Mouse (Mus musculus) embryonic stem cell, embryonic (primary cell): ENCODE results near the gene Trp53tg5.

ENCODE experiments used
- CTCF ChIA-PET, 4 experiments: fragments of 300-600 bp in 2 of 4; fragments of 350-600 bp in 2 of 4; sonication (Branson Sonifier 250); formaldehyde crosslinking; loops; one replicate each; lab custom pipeline; 2022; ENCODE audit warnings: inconsistent platforms in 2 of 4; lab: Charles Lee
- POLR2A ChIA-PET, 4 experiments: fragments of 300-600 bp in 2 of 4; fragments of 350-600 bp in 2 of 4; sonication (Branson Sonifier 250); formaldehyde crosslinking; loops; one replicate each; lab custom pipeline; 2022; ENCODE audit warnings: antibody characterized with exemption in 4 of 4, inconsistent platforms in 1 of 4; lab: Charles Lee

Trp53tg5 gene

DNA sequence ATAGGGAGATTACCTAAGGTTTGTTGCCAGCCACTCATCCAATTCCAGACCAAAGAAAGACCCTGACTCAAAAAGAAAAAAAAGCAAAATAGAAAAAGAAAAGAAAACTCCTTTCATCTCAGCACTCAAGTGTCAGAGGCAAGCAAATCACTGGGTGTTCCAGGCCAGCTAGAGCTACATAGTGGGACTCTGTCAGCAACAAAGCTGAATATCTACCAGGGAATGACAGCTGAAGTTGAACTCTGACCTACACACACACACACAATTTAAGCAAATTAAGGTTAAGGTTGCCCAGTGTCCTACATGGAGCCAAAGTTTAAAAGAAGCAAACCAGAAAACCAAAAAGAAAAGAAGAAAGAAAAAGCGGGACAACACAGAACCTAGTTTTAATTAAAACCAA is 25.4 kb downstream of the Trp53tg5 start:
- CTCF ChIA-PET = no interaction called here
- POLR2A ChIA-PET = interaction anchor here in 2 of 4 experiments (0.6 to 36.5 kb wide), 7 partner anchors 8 to 62 kb away, joined by 3 to 985 read pairs (median 4); partner anchors contain the start of genes Gm20458 (in 2 of the 2) and Sys1 (in 1 of the 2)

DNA sequence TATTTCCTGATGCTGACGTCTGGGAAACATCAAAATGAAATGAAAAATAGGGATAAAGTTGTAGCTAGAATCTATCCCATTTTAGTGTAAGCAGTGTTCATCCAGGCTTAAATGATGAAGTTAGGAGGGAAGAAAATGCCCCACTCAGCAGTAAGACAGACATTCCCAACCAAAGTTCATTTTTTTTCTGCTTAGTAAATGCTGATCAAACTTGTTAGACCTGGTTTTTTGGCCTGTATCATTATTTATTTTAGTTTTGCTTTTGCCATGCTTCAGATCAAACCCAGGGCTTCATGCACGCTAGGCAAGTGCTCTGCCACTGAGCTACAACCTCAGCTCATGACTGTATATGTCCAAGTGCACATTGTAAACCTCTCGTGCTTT is 27.4 kb downstream of the Trp53tg5 start:
- ChIA-PET POLR2A (interaction anchor here (0.6 to 36.5 kb wide), 12 partner anchors 8 to 376 kb away, joined by 3 to 985 read pairs (median 62); partner anchors contain the start of genes Gm20458 (in 3 of the 4), Sys1 (in 3 of the 4), Acot8 (in 1 of the 4) and Zswim1 (in 1 of the 4)), CTCF (interaction anchor here in 2 of 4 experiments (1.2 to 1.9 kb wide), 4 partner anchors 15 to 29 kb away, joined by 4 to 12 read pairs (median 7); partner anchors contain the start of gene Gm20458 (in 1 of the 2))

DNA sequence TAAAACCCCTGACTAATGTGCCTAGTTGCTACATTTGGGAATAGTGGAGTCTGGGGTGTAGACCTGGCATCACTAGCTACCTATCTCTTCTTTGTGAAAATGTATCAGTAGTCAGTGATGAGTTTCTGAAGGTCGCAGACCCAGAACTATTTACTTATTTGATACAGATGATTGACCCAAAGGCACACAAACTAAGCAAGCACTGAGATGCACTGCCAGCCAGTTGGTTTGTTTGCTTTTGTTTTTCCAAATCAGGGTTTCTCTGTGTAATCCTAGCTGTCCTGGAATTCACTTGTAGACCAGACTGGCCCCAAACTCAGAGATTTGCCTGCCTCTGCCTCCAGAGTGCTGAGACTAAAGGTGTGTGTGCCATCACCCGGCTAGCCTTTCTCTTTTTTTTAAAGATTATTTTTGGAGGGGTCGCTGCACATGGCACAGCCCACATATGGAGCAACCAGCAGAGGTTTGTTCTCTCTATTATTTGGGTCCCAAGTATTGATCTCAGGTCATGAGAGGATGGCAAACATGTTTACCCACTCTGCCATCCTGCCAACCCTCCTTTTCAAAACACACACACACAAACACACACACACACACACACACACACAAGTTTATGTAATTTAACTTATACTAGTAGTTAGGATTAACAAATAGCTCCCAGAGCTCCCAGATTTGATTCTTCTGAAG is 28.0 kb downstream of the Trp53tg5 start:
- POLR2A ChIA-PET = interaction anchor here (0.5 to 36.5 kb wide), 27 partner anchors 8 to 597 kb away, joined by 3 to 985 read pairs (median 5); partner anchors contain the start of genes Gm20458 (in 3 of the 4), Sys1 (in 3 of the 4), Acot8 (in 1 of the 4) and Slpi (in 1 of the 4)
- CTCF ChIA-PET = interaction anchor here in 3 of 4 experiments (0.5 to 3.0 kb wide), 7 partner anchors 15 to 28 kb away, joined by 4 to 12 read pairs (median 6); partner anchors contain the start of gene Gm20458 (in 1 of the 3)

DNA sequence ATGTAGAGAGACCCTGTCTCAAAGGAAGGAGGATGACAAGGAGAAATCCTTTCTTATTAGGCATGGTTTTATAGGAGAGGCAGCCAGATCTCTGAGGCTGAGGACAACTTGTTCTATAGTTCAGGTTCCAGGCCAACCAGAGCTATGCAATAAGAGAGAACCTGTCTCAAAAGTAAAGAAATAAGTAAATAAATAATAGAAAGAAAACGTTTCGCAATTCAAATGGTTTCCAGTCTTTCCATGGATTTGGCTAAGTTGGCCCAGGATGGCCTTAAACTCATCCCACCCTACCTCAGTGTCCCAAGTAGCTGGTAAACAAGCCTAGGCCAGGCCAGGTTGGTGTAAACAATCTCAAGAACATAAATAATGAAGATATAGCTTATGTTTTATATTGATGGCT is 28.8 kb downstream of the Trp53tg5 start:
- ChIA-PET POLR2A (interaction anchor here in 3 of 4 experiments (0.5 to 36.5 kb wide), 25 partner anchors 9 to 598 kb away, joined by 3 to 985 read pairs (median 8); partner anchors contain the start of genes Gm20458 (in 3 of the 3), Sys1 (in 3 of the 3), Pigt (in 1 of the 3) and Slpi (in 1 of the 3)), CTCF (interaction anchor here in 3 of 4 experiments (0.5 to 3.0 kb wide), 9 partner anchors 12 to 55 kb away, joined by 3 to 12 read pairs (median 6); partner anchors contain the start of genes Gm20458 (in 1 of the 3), Slpi (in 1 of the 3) and Sys1 (in 1 of the 3))

DNA sequence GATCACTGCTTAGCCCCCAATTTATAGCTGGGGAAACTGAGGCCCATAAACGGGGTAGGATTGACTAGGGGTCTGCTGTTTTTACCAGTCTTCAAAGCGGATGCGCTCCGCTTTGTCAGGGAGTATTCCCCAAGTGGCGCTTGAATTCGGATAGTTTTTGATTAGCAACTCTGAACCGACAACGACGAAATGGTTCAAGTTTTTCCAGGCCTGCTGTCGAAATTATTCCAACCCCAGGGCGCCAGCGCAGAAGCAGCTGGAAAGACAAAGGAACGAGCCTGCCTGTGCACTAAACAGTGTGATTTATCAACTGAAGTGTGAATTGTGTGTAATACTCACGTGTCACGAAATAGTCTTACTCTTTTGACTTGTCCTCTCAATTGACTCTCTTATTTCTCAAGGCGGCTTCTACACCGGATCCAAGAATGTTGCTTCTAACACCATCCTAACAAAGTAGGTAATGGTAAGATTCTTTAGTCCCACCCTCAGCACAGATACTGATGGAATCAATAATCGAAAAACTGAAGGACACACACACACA is 30.0 kb downstream of the Trp53tg5 start, which contains the start of gene Sdc4:
Gene Sdc4, minus strand, starts transcription at position 428 of the 541 bp plus-strand sequence.
- POLR2A ChIA-PET = interaction anchor here (0.6 to 36.5 kb wide), 98 partner anchors 8 to 1386 kb away, joined by 3 to 985 read pairs (median 5); partner anchors contain the start of genes Gm20458 (in 4 of the 4), Sys1 (in 4 of the 4), Matn4 (in 2 of the 4) and Pigt (in 2 of the 4)
- CTCF ChIA-PET = interaction anchor here (0.5 to 3.0 kb wide), 21 partner anchors 10 to 515 kb away, joined by 3 to 11 read pairs (median 4); partner anchors contain the start of genes Sys1 (in 3 of the 4), Gm20458 (in 2 of the 4), Matn4 (in 1 of the 4) and Slpi (in 1 of the 4)

DNA sequence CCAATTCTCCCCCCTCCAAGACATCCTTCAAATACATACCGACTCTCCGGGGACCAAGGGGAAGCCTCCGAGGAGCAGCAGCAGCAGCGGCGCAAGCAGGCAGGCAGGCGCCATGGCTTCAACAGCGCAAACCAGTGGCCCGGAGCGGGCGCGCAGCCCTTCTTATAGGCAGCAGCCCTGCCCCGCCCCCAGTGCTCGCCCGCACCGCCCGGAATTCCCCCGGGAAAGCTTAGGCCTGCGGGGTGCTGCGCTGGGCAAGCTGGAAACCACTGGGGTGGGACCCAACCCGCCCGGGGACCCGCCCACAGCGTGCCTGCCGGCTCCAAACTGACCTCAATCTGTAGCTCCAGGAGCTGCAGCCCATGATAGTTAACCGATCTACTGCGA is 30.5 kb downstream of the Trp53tg5 start:
- ChIA-PET POLR2A (interaction anchor here (0.5 to 36.5 kb wide), 97 partner anchors 9 to 1446 kb away, joined by 3 to 985 read pairs (median 5); partner anchors contain the start of genes Gm20458 (in 4 of the 4), Sys1 (in 4 of the 4), Matn4 (in 2 of the 4) and Pigt (in 2 of the 4)), CTCF (interaction anchor here (0.6 to 3.0 kb wide), 19 partner anchors 10 to 56 kb away, joined by 3 to 11 read pairs (median 4); partner anchors contain the start of genes Gm20458 (in 2 of the 4), Sys1 (in 2 of the 4), Matn4 (in 1 of the 4) and Slpi (in 1 of the 4))

DNA sequence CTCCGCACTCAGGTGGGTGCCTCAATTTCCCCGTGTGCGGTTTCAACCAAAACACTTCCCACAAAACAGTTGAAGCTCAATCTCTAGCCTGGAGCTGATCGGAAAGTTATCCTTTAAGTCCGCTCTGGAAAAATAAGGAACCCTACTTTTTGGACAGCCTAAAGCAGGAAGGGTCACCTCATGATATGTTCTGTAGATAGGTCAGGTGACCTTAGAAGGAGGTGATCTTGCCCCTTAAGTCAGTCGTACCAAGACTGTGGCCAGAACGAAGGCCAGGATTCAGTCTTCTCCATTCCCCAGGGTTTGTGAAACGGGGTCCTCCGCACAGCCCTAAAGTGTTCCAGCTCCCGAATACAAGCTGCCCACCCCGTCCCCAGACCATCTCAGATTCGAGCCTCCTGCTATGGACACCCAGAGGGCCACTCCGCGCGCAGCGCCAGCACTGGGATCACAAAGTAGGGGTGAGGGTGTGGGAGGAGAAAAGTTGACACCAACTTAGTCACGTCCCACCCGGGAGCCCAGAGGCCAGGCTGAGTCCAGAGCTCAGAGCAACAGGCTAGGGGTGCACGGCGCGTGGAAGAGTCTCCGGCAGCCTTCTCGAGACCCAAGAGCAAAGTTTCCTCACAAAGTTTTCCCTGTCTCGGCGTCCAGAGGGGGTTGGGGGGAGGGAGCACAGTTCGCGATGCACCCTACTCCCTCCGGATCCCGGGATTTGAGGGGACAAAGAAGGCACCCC is 31.0 kb downstream of the Trp53tg5 start:
- POLR2A ChIA-PET = interaction anchor here (0.5 to 36.5 kb wide), 69 partner anchors 9 to 1447 kb away, joined by 3 to 985 read pairs (median 6); partner anchors contain the start of genes Sys1 (in 4 of the 4), Gm20458 (in 3 of the 4), Matn4 (in 2 of the 4) and Acot8 (in 1 of the 4)

DNA sequence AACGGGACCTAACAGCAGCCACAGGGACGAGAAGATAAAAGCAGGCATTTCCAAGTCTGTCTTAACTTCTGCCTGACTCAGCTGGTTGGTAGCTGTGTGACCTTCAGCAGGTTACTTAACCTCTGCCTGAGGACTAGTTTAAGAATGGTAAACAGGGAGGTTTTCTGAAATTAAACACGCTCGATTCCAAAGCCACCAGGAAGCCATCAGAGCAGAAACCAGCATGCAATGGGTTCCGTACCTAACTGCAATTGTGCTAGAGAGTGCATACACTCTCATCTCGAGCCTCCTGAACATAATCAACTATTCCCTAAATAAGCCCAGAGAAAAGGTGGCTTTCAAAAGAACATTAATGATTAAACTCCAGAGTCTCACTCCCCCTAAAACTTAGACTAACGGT is 31.8 kb downstream of the Trp53tg5 start:
- CTCF ChIA-PET = interaction anchor here in 1 of 4 experiments (1.2 kb wide), 1 partner anchor 19 kb away, joined by 3 read pairs; the partner anchor contains the start of gene Gm20458
- POLR2A ChIA-PET = interaction anchor here (1.1 to 36.5 kb wide), 22 partner anchors 12 to 382 kb away, joined by 3 to 985 read pairs (median 18); partner anchors contain the start of genes Sys1 (in 4 of the 4), Gm20458 (in 3 of the 4), Dbndd2 (in 1 of the 4) and Matn4 (in 1 of the 4)

More for the DNA sequence above, 31.0 kb downstream of the Trp53tg5 start:
- CTCF ChIA-PET = interaction anchor here in 3 of 4 experiments (0.6 to 3.0 kb wide), 16 partner anchors 9 to 37 kb away, joined by 3 to 11 read pairs (median 4); partner anchors contain the start of genes Gm20458 (in 2 of the 3), Sys1 (in 2 of the 3) and Matn4 (in 1 of the 3)

DNA sequence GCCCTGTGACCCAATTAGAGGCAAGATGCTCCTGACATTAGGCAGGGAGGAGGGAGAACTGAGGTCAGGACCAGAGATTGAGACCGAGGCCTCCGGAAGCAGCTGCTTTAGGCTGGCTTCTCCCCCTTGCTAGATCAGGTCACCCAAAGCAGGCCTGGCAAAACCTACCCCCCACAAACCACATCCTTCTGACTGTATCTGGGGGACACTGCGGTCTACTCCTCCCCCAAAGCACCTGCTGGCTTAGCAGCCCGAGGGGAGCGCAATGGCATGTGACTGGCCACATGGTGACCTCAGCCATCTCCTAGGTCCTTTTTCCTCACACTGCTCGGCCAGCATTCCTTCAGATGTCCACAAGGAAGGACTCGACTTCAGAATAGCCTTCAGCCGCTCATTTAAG is 32.4 kb downstream of the Trp53tg5 start:
- CTCF ChIA-PET = interaction anchor here in 1 of 4 experiments (1.2 kb wide), 1 partner anchor 20 kb away, joined by 3 read pairs; the partner anchor contains the start of gene Gm20458
- POLR2A ChIA-PET = interaction anchor here (0.9 to 36.5 kb wide), 14 partner anchors 13 to 383 kb away, joined by 3 to 985 read pairs (median 76); partner anchors contain the start of genes Sys1 (in 4 of the 4), Gm20458 (in 3 of the 4), Dbndd2 (in 1 of the 4) and Matn4 (in 1 of the 4)

DNA sequence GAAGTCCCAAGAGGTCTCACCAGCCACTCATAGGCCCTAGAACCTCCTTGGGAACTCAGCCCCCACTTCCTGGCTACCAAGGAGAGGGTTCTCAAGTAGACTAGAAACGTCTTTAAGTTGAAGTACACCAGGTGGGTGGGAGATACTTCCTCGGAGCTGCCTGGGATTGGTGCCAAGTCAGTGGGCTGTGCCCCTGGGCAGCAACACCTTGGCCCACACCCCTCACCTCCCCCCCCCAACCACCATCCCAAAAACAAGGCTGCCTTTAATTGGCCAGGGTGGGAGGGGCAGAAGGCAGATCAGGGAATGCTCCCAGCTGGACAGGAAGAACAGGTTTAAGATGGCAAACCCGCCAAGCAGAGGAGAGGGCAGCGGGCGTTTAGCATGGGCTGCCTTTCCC is 33.2 kb downstream of the Trp53tg5 start:
- CTCF ChIA-PET = interaction anchor here in 1 of 4 experiments (1.7 kb wide), 1 partner anchor 14 kb away, joined by 3 read pairs; no protein-coding TSS in a partner anchor
- POLR2A ChIA-PET = interaction anchor here in 3 of 4 experiments (0.7 to 36.5 kb wide), 13 partner anchors 12 to 82 kb away, joined by 3 to 985 read pairs (median 8); partner anchors contain the start of genes Gm20458 (in 3 of the 3), Sys1 (in 3 of the 3) and Dbndd2 (in 1 of the 3)

DNA sequence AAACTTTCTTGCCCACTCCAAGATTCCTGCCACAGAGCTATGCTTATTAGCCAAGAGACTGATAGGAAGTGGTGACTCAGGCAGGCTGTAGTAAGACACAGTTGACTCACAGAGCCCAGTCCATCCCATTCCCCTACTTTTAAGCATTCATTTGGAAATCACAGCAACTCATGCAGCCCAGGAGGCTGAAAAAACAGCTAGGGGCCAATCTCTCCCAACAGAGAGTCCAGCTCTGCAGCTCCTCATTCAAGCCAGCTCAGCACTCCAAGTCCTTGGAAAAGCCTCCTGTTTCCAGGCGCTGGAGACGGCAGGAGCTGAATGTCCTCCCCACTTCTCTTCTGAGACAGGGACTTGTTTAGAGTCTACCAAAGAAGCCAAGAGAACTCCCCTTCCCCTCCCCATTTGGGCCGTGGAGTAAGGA is 34.5 kb downstream of the Trp53tg5 start:
- POLR2A ChIA-PET = interaction anchor here (0.9 to 36.5 kb wide), 21 partner anchors 9 to 428 kb away, joined by 3 to 985 read pairs (median 5); partner anchors contain the start of genes Gm20458 (in 3 of the 4) and Sys1 (in 3 of the 4)
- CTCF ChIA-PET = interaction anchor here in 3 of 4 experiments (0.5 to 1.7 kb wide), 6 partner anchors 13 to 273 kb away, joined by 3 to 8 read pairs (median 3); no protein-coding TSS in a partner anchor

DNA sequence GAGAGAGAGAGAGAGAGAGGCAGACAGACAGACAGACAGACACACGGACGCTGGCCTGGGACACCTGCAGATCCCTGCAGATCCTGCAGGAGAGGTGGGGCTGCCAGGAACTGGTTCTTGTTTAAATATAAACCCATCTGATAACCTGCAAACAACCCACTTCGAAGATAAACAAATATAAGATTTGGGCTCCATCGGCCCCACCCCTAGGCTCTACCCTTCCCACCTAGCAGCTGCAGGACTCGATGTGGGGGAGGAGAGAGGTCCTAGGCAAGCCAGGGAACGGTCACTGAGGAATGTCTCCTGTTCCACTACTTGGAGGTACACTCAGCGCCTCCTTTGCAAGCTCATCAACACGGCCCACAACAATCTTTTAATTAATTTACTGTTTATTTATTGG is 35.3 kb downstream of the Trp53tg5 start:
- CTCF ChIA-PET = interaction anchor here (0.5 to 1.7 kb wide), 6 partner anchors 12 to 32 kb away, joined by 3 to 11 read pairs (median 4); no protein-coding TSS in a partner anchor
- POLR2A ChIA-PET = interaction anchor here (0.6 to 36.5 kb wide), 21 partner anchors 10 to 1531 kb away, joined by 3 to 985 read pairs (median 5); partner anchors contain the start of genes Gm20458 (in 3 of the 4) and Sys1 (in 2 of the 4)

DNA sequence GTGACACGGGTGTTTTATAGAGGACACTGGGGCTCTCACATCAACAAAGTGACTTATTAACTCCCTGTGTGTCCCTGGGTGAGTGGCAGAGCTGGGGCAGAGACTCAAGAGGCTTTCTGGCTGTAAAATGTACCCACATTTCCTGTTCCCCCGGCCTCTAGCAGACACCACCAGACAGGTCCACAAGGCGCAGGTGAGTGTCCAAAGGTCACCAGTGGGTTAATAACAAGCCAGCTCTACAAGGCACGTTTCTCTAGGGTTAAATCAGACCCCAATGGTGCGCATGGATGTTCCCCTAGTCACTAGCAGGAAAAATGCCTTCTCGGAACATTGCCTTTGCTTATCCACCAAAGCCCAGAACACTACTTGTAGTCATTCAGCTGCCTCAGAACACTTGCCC is 35.8 kb downstream of the Trp53tg5 start:
- ChIA-PET POLR2A (interaction anchor here in 3 of 4 experiments (0.6 to 36.5 kb wide), 15 partner anchors 9 to 1531 kb away, joined by 3 to 985 read pairs (median 5); partner anchors contain the start of genes Gm20458 (in 2 of the 3) and Sys1 (in 2 of the 3)), CTCF (interaction anchor here in 3 of 4 experiments (0.5 to 1.2 kb wide), 3 partner anchors 28 to 167 kb away, joined by 3 to 11 read pairs (median 4); no protein-coding TSS in a partner anchor)

DNA sequence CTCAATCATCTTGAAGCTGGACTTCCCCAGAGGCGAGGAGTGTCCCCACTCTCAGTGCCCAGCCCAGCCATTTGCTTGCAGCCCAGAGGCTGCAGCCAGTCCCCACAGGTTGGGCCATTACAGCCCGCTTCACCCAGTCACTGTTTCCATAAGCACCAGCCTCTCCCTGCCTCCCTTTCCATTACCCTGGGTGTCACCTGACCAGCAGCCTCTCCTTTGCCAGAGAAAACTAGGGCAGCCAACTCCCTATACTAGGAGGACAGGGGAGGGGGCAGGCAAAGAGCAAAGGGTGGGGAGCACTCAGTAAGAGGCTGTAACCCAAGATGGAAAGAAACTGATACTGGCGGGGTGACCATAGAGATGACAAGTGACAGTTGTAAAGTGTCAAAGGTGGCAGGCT is 36.6 kb downstream of the Trp53tg5 start:
- ChIA-PET POLR2A (interaction anchor here in 3 of 4 experiments (0.5 to 36.5 kb wide), 8 partner anchors 7 to 445 kb away, joined by 3 to 985 read pairs (median 6); partner anchors contain the start of genes Gm20458 (in 2 of the 3), Sys1 (in 2 of the 3) and Sdc4 (in 1 of the 3)), CTCF (no interaction called here)

DNA sequence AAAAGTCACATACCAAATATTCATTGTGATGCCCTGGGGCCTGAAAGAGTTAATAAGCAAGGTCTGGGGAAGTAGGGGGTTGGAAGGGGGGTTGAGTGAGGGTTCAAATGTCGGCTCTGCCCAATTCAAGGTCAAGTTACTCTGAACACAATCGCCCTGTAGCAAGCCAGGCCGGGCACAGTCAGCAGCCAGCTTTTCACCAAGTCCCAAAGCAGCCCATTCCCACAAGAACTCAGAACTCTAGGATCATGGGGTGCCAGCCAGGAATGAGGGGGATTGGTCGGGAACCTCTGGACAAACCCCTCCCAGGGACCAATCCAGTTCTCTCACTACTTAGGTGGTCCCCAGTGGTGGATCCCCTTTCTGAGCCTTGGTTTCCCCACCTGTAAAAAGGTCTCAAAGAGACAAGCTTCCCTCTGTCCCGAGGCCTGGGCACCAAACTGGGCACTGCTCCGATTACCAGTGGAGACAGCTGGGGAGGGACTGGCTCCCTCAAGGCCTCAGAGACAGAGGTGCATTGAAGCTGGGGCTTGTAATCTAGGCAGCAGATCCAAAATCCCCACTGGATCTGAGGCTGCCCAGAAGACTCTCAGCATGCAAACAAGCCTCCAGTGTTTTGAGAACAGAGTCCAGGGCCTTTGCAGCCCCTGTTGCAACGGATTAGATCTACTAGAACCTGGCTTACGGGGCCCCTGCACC is 37.2 kb downstream of the Trp53tg5 start:
- POLR2A ChIA-PET = interaction anchor here in 3 of 4 experiments (0.5 to 36.5 kb wide), 8 partner anchors 7 to 446 kb away, joined by 3 to 985 read pairs (median 4); partner anchors contain the start of genes Gm20458 (in 2 of the 3), Sys1 (in 2 of the 3) and Sdc4 (in 1 of the 3)
- CTCF ChIA-PET = interaction anchor here in 3 of 4 experiments (0.5 to 1.1 kb wide), 4 partner anchors 33 to 1998 kb away, joined by 3 to 5 read pairs (median 4); no protein-coding TSS in a partner anchor
